Mouse (Mus musculus) intestine, embryonic 15.5 days (tissue): ENCODE measurements around the gene Dach1. TPM values are rescaled to one million over a fixed set of nuclear protein-coding genes. Genes with fewer than 3 reads are reported as not detected.

Source experiments
- ATAC-seq: fragments of 200-750 bp; cut with Nextera tagmentation; 2 replicates; pipeline ENCODE4 v1.8.0; 2017; ENCODE audit warnings: moderate TSS enrichment, moderate library complexity
- H3K27ac ChIP-seq: fragments of 300-500 bp; sonication (generic); 2 replicates; pipeline ENCODE4 v1.5.1; 2015; ENCODE audit warnings: mild to moderate bottlenecking, inconsistent platforms
- H3K27me3 ChIP-seq: fragments of 300-500 bp; sonication (generic); replicated peaks from 2 replicates; pipeline ENCODE4 v1.6.1; 2015; ENCODE audit warnings: inconsistent platforms
- H3K36me3 ChIP-seq: fragments of 300-500 bp; sonication (generic); 2 replicates; pipeline ENCODE4 v1.6.1; 2015; ENCODE audit warnings: inconsistent platforms
- H3K4me1 ChIP-seq: fragments of 300-500 bp; sonication (generic); replicated peaks from 2 replicates; pipeline ENCODE4 v1.6.1; 2015; ENCODE audit warnings: inconsistent platforms
- H3K4me2 ChIP-seq: fragments of 300-500 bp; sonication (generic); replicated peaks from 2 replicates; pipeline ENCODE4 v1.6.1; 2015; ENCODE audit warnings: mild to moderate bottlenecking, inconsistent platforms
- H3K4me3 ChIP-seq: fragments of 300-500 bp; sonication (generic); replicated peaks from 2 replicates; pipeline ENCODE4 v1.5.1; 2015; ENCODE audit warnings: inconsistent platforms
- H3K9ac ChIP-seq: fragments of 300-500 bp; sonication (generic); 2 replicates; pipeline ENCODE4 v1.6.1; 2015; ENCODE audit warnings: inconsistent platforms
- H3K9me3 ChIP-seq: fragments of 300-500 bp; sonication (generic); 2 replicates; pipeline ENCODE4 v1.6.1; 2016; ENCODE audit warnings: inconsistent platforms
- WGBS: fragments of 180-500 bp; shearing (Covaris S2); methylation state at CpG from one replicate; pipeline ENCODE4 v1.1.7; 2015; 5-methylcytosine and 5-hydroxymethylcytosine counted together
- polyA plus RNA-seq: library from polyadenylated mRNA; unstranded; fragments of >200 nt; fragmentation: Nextera tagmentation; extraction: Ambion mirVana; gene quantifications from 2 replicates; pipeline ENCODE4 v1.2.1, GENCODE M21; 2015

Gene Dach1
- polyA plus RNA-seq: 2.7 TPM in 2 replicates

DNA sequence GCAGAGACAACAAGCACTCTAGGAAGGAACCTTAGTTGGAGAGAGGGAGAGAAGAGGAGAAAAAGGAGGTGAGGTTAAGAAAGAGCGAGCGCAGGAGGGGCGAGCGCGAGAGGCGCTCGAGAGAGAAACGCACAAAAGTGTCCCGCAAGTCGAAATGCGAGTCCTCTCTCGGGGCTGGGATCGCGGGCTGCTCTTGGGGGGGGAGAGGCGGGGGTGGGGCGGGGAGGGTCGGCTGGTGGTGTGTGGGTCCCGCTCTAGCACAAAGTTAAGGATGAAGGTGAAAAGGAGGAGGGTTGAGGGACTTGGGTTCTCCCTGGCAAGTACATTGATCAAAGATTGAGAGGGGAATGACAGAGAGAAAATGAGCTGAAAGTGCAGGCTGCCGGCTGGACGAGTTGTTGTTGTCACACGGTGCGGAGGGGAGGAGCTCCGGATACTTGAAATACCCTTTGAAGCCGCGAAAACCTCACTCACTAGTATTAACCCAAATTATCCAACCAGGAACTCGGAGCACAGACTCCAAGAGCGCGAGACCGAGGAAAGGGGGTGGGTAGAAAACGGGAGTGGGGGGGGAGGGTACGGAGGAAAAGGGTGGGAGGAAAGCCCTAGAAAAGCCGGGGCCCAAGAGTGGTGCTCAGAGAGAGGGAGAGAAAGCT lies at the start of gene Dach1:
Gene Dach1, minus strand, starts transcription at position 345 of the 656 bp plus-strand sequence.
- Histone ChIP-seq H3K9me3 (no peaks in the 10 kb centered on the region), H3K4me1 (no peaks in the 10 kb centered on the region), H3K4me2 (peak within 1 kb of the TSS; percentile 96), H3K27me3 (no peaks in the 10 kb centered on the region; the same call in 1 of the 2 replicates), H3K27ac (peak within 1 kb of the TSS; percentile 44), H3K9ac (peak within 1 kb of the TSS; percentile 61), H3K4me3 (peak within 1 kb of the TSS; percentile 78), H3K36me3 (no peaks in the 10 kb centered on the region)
- WGBS: under 1% methylated on average over 32 of the region's 32 CpGs
- ATAC-seq: peak; percentile 63

DNA sequence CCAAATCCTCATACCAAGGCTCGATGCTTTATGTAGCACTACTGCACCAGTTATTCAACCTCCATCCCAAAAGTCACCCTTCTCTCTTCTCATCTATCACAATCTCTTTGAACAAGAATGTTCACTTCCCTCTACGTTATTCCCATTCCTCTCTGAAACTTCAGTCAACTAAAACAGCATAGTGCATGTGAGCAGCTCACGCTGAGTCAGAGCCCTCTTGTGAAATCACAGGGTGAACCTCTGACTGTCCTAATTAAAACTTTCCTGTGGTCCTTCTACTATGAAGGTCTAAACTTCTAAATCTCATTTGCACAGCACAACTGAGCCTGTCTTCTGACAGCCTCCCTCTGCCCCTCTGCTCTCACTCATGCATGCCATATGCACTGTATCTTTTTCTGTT lies 30.5 kb upstream of the Dach1 start:
- WGBS: 86% methylated on average over 3 of the region's 3 CpGs
- Histone ChIP-seq H3K9ac (no peak overlapping the region), H3K27ac (no peak overlapping the region), H3K36me3 (no peaks in the 10 kb centered on the region), H3K4me3 (no peak overlapping the region), H3K4me1 (no peaks in the 10 kb centered on the region), H3K4me2 (no peak overlapping the region), H3K27me3 (no peaks in the 10 kb centered on the region), H3K9me3 (no peaks in the 10 kb centered on the region)
- ATAC-seq: no peak

DNA sequence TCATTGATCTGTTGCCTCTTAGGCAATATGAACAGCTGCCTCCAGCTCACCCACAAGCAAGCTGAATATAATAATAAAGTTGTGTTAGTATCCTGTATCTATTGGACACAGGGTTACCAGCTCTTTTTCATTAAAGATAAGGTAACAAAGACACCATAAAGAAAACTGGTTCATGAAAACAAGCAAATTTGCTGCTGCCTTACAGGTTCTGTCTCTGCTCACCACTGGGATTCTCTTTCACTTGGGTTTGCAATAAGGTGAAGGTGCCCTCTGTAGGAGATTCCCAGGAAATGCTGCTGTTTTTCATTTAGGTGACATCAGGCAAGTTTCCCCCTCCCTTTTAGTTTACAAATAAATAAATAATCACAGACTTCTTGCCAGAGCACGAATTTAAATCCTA lies 12.0 kb upstream of the Dach1 start:
- Histone ChIP-seq H3K9ac (no peak overlapping the region), H3K4me1 (no peaks in the 10 kb centered on the region), H3K27ac (no peak overlapping the region), H3K36me3 (no peaks in the 10 kb centered on the region), H3K27me3 (no peaks in the 10 kb centered on the region), H3K9me3 (no peaks in the 10 kb centered on the region), H3K4me2 (no peak overlapping the region), H3K4me3 (no peak overlapping the region)
- 3% methylated on average over 1 of the region's 1 CpGs for WGBS
- no peak for ATAC-seq

- Histone ChIP-seq H3K4me1 (no peaks in the 10 kb centered on the region), H3K9ac (no peak overlapping the region), H3K27ac (no peak overlapping the region), H3K9me3 (no peaks in the 10 kb centered on the region), H3K4me2 (no peak overlapping the region), H3K27me3 (no peaks in the 10 kb centered on the region; the same call in 1 of the 2 replicates), H3K36me3 (no peaks in the 10 kb centered on the region), H3K4me3 (no peak overlapping the region)
- 63% methylated on average over 2 of the region's 2 CpGs for WGBS
- no peak for ATAC-seq
These were observed 4.3 kb upstream of the Dach1 start for GRCm38 (mm10) chr14:98173831-98174230.

GRCm38 (mm10) chr14:98172394-98172905 lies 2.9 kb upstream of the Dach1 start:
- no peak overlapping the region for H3K27ac ChIP-seq
- no peaks in the 10 kb centered on the region for H3K4me1 ChIP-seq
- WGBS: 20% methylated on average over 5 of the region's 5 CpGs
- H3K27me3 ChIP-seq: no peaks in the 10 kb centered on the region; the same call in 1 of the 2 replicates
- no peak overlapping the region for H3K4me2 ChIP-seq
- no peaks in the 10 kb centered on the region for H3K36me3 ChIP-seq
- no peak overlapping the region for H3K9ac ChIP-seq
- no peak overlapping the region for H3K4me3 ChIP-seq
- ATAC-seq: no peak
- no peaks in the 10 kb centered on the region for H3K9me3 ChIP-seq

DNA sequence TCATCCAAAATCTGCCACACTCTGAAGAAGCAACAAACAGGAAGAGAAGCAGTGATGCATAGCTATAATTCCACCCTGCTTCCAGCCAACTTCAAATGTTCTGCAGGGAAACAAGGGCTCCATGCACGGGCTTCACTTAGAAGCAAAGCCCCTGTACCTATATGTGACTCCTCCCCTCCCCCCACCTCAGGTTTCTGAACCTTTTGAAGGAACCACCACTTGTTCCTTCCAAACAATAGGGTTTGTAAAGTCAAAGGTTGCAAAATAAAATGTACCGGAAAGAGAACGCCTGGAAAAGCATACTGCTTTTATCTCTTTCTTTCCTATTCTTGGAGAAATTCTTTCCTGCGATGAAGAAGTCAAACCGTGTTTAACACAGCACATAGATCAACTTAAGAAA lies 2.3 kb upstream of the Dach1 start:
- H3K4me2 ChIP-seq: no peak overlapping the region

DNA sequence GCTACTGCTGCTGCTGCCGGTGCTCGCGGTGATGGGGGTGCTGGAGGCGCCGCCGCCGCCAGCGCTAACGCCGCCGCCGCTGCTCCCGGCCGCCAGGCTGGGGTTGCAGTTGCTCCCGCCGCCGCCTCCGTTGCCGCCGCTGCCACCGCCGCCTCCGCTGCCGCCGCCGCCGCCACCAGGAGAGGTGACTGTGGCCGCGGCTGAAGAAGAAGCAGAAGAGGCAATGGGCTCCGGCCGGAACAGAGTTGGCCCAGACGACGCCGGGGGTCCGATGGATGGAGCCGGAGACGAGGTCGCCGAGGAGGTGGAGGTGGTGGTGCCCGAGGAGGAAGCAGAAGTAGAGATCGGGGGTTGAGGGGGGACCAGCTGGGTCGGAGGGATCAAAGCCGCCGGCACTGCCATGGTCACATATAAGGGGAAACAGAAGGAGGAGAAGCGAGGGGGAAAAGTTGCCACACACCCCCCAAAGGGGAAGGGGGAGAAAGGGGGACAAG lies 610 bp downstream of the Dach1 start:
- H3K4me1 ChIP-seq: no peaks in the 10 kb centered on the region
- peak overlapping the region; percentile 44 for H3K27ac ChIP-seq
- WGBS: under 1% methylated on average over 45 of the region's 45 CpGs
- H3K4me2 ChIP-seq: peak overlapping the region; percentile 96
- H3K27me3 ChIP-seq: no peaks in the 10 kb centered on the region; the same call in 1 of the 2 replicates
- peak overlapping the region; percentile 78 for H3K4me3 ChIP-seq
- H3K36me3 ChIP-seq: no peaks in the 10 kb centered on the region
- peak overlapping the region; percentile 61 for H3K9ac ChIP-seq
- ATAC-seq: peak; percentile 26
- H3K9me3 ChIP-seq: no peaks in the 10 kb centered on the region

More for the DNA sequence above, 2.3 kb upstream of the Dach1 start:
- ATAC-seq: no peak
- Histone ChIP-seq H3K9ac (no peak overlapping the region), H3K4me3 (no peak overlapping the region), H3K9me3 (no peaks in the 10 kb centered on the region), H3K27me3 (no peaks in the 10 kb centered on the region; the same call in 1 of the 2 replicates), H3K27ac (no peak overlapping the region), H3K36me3 (no peaks in the 10 kb centered on the region), H3K4me1 (no peaks in the 10 kb centered on the region)
- 26% methylated on average over 5 of the region's 5 CpGs for WGBS

GRCm38 (mm10) chr14:98168039-98168907 lies 1.3 kb downstream of the Dach1 start:
- under 1% methylated on average over 48 of the region's 48 CpGs for WGBS
- ATAC-seq: peak; percentile 83
- peak overlapping the region; percentile 61 for H3K9ac ChIP-seq

GRCm38 (mm10) chr14:98167186-98168038 lies 2.2 kb downstream of the Dach1 start:
- Histone ChIP-seq H3K9ac (peak overlapping the region; percentile 61), H3K9me3 (no peaks in the 10 kb centered on the region), H3K36me3 (no peaks in the 10 kb centered on the region), H3K4me2 (peak overlapping the region; percentile 96), H3K4me3 (peak overlapping the region; percentile 78), H3K4me1 (no peaks in the 10 kb centered on the region), H3K27me3 (no peaks in the 10 kb centered on the region; the same call in 1 of the 2 replicates), H3K27ac (peak overlapping the region; percentile 44)
- 2% methylated on average over 33 of the region's 33 CpGs for WGBS
- ATAC-seq: peak; percentile 67

More at GRCm38 (mm10) chr14:98168039-98168907, 1.3 kb downstream of the Dach1 start:
- Histone ChIP-seq H3K36me3 (no peaks in the 10 kb centered on the region), H3K27ac (peak overlapping the region; percentile 44), H3K4me3 (peak overlapping the region; percentile 78), H3K9me3 (no peaks in the 10 kb centered on the region), H3K4me1 (no peaks in the 10 kb centered on the region), H3K4me2 (peak overlapping the region; percentile 96), H3K27me3 (no peaks in the 10 kb centered on the region; the same call in 1 of the 2 replicates)

DNA sequence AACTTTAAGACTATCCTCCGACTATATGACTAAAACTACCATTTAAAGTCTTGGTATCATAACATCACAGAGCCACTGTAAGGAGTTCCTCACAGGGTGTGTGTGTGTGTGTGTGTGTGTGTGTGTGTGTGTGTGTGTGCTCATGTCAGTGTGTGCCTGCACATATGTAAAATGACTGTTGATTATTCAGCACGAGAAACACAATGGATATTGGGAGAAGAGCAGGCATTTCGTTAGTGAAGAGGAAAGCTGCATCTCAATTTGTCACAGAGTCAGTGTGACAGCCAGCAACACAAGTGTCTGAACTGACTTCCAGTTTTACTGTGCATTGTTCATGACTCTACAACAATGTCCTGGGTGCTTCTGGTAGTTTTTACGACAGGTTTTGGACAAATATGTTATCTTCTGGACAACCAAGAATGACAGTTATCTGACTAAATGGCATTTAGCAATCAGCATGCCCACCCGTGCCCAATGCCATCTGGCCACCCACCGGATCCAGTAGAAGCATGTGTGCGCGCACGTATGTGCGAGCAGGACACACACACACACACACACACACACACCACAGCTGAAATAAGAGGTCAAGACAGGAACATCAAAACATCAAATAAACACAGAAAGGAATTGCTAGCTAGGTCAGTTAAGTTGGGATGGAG lies 3.1 kb downstream of the Dach1 start:
- Histone ChIP-seq H3K27ac (no peak overlapping the region), H3K9ac (no peak overlapping the region), H3K9me3 (no peaks in the 10 kb centered on the region), H3K4me2 (peak overlapping the region; percentile 96; the same call in 1 of the 2 replicates), H3K36me3 (no peaks in the 10 kb centered on the region), H3K27me3 (no peaks in the 10 kb centered on the region), H3K4me1 (no peaks in the 10 kb centered on the region), H3K4me3 (0 out of 2 replicates have a peak overlapping the region, but pooled peaks have one; percentile 78)
- ATAC-seq: no peak
- 86% methylated on average over 10 of the region's 10 CpGs for WGBS

- ATAC-seq: no peak
- Histone ChIP-seq H3K9me3 (no peaks in the 10 kb centered on the region), H3K9ac (no peak overlapping the region), H3K4me1 (no peaks in the 10 kb centered on the region), H3K36me3 (no peaks in the 10 kb centered on the region), H3K4me2 (no peak overlapping the region), H3K27ac (no peak overlapping the region), H3K4me3 (no peak overlapping the region), H3K27me3 (no peaks in the 10 kb centered on the region)
- 77% methylated on average over 7 of the region's 7 CpGs for whole genome bisulfite sequencing
These were observed 12.8 kb downstream of the Dach1 start for GRCm38 (mm10) chr14:98156753-98157152.
